Mouse (Mus musculus) left cerebral cortex, adult 18-20 months (tissue): ENCODE results near the gene Rapgef3. TPM values are rescaled to one million over a fixed set of nuclear protein-coding genes. Genes with fewer than 3 reads are reported as not detected.
A peak's percentile ranks its signal among the peaks of the same experiment; 100 is the strongest.

Source experiments
- DNase-seq, 2 experiments: peaks; one replicate each; pipeline ENCODE4 v3.0.0; 2021 to 2022; ENCODE audit warnings: low spot score in 2 of 2, mixed read lengths in 1 of 2
- total RNA-seq, 2 experiments: library from RNA; stranded (reverse); gene quantifications; 2 replicates each; pipeline ENCODE4 v1.2.3; 2021

The Rapgef3 gene
- total RNA-seq, 2 experiments from 2014 or later, result 42.6 to 44.7 TPM

DNA sequence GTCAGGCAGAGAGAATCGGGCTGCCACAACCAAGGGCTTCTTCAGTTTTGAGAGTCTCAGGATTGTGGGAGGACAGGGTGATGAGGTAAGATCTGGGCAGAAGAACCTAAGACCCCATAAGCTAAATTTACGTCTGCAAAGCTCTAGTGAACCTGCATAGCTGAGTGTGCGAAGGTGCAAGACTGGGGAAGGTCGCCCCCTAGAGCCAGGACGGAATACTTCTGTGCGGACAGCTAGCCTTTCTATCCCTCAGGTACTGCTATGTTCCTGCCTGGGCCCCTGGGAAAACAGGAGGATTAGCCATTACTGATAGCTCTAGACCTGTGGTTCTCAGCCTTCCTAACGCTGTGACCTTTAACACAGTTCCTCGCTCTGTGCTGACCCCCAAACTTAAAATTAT, 8.7 kb upstream of the Rapgef3 start:
- peak; percentile 81 to 88 for DNase-seq

DNA sequence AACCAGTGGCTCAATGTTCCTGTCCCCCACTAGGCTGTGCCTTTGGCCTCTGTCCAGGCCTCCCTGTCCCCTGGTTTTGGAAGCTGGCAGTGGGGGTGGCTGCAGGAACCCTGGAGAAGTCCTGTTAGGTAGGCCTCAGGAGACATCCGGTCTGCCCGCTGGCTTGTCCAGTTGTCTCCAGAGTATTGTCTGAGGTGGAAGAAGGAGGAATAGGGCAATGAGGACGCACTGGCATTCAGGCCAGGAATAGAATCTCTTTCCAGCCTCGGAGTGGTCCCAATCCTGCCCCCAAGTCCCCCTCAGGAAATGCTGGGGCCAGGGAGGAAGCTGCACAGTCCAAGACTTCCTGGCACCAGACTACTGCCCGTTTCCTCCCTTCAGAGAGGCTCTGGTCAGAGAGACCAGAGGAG, 6.2 kb upstream of the Rapgef3 start:
- no peak for DNase-seq

DNA sequence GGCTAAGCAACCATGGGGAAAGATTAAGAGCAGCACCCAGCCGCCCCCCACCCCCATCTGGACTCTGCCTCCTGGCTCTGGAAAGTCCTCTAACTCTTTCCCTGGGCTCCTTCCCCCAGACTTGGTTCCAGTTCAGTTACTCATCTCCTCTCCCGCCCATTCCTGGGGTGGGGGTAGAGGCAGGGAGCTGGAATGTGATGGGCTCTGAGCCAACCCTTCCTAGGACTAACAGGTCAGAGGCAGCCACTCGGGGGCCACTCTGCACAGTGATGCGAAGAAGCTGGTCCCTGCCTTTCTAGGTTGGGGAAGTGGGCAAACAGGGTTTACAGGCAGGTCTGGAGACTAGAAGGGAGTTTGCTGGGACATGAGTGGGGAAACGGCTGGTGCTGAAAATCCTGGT, 5.3 kb upstream of the Rapgef3 start:
- no peak for DNase-seq

DNA sequence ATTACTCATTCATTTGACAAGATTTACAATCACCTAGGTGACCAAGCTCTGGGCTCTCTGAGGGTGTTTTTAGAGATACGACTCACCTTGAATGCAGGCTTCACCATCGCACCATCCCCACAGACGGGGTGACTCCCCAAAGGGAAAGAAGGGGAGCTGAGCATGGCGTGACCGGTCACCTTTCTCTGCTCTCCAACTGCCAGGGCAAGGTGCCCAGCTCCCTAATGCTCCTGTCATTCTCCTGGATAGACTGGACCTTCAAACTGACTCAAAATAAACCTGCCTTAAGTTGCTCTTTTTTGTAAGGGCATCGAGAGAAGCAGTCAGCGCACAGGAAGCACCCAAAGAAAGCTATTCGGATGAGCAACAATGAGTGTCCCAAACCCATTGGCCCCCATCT, 2.5 kb upstream of the Rapgef3 start:
- no peak for DNase-seq

DNA sequence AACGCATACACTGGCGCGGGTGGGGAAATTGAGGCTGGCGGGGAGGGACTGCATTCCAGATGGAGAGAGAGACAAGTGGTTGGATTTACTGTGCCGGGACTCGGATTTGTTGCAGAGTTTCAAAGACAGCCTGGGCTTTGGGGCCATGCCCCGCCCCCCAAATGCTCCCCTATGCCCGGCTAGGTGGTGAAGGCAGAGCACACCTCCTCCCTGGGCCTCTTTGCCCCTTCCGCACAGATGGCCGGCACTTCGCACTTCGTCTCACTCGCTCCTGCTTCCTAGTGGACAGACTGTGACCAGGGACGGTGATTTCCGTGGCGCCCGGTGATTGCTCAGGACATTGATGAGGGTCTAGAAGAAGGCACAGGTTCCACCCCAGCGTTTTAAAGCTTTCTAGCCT, 420 bp upstream of the Rapgef3 start:
- DNase-seq, result no peak

DNA sequence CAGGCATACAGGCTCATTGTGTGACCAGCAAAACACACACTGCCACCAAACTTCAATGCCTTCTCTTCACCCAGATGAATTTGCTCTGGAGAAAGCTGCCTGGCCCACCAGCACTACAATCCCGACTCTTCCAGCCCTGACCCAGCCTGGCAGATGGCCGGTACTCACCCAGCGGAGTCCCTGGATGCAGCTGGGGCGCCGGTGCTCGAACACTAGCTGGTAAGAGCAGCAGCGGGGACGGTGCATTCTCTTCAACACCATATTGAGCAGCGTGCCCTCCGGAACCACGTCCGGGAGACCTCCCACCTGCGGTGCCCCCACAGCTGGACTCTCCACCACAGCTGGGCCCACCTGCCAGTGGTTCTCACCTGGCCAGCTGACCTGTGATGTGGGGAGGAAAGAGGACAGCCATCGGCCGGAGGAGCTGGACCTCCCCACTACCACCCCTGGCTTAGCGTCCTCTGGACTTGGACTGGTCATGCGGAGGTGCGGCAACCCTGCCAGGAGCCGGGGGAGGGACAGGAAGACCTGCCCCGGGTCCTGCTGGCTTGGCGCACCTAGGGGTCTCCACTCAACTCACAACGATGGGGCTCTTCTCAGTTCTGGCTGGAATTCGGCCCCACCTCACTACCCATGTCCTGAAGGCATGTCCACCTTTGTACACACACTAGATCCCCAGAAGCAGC, 1.0 kb downstream of the Rapgef3 start:
- DNase-seq, result no peak

DNA sequence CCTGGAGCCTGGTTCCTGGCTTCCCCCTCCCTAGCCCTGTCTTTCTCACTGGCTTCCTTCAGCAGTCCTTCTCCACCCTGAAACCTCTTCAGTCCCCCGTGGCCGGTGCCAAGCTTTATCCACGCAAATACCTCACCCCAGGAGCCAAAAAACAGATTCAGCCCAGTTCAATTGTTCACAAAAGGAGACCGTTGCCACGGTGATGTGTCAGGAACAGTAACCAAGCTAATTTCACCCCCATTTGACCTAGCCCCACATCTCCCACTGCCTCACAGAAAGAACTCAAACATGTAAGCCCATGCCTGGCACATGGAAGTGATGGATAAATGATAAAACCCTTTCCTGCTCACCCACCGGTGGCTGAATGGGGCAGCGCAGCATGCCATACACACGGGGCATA, 1.6 kb downstream of the Rapgef3 start:
- no peak for DNase-seq

DNA sequence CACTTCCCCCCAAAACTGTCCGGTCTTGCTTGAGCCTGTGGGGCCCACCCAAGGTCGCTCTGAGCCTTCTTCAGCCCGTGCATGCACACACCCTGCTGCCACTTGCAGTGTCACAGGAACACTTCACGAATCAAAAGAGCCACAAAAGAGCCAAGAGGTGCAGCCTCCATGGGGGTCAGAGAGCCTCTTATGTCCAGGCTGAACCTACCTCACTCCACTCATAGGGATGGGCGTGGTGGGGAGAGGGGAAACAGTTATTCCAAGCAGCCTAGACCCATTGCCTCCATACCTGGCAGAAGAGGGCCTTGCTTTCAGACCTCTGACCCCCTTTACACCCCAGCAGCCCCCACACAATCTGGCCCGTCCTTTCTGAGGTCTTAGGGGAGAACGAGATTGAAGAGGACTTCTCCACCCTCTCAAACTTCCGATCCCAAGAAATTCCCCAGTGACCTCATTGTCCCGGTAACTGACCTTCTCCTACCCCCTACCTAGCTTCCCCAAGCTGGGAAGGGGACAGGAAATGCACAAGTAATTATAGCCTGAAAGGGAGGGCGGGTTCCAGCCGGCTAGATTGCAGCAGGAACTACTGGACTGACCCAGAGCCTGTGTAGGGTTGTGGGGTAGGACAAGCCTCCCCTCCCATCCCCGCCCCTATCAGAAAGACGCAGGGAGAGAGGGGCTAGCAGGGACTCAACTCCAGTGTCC, 2.5 kb downstream of the Rapgef3 start:
- DNase-seq, result no peak

DNA sequence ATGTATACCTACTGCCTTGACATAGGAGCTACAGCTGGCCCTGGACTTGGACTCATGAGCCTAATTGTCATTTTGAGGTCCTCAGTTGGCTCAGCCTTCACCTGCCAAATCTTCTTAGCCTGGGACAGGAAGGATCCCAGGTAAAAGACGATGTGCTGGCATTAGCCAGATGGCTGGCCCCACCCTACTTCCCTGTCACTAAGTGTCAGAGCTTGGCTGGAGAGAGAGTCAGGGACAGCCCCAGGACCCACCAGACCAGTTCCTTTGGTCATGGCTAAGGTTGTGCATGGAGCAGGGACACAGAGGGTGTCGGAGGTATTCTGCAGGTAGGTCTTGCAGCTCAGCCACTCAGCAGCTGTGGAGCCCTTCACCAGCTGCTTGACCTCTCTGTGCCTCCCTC, 3.2 kb downstream of the Rapgef3 start:
- no peak for DNase-seq

DNA sequence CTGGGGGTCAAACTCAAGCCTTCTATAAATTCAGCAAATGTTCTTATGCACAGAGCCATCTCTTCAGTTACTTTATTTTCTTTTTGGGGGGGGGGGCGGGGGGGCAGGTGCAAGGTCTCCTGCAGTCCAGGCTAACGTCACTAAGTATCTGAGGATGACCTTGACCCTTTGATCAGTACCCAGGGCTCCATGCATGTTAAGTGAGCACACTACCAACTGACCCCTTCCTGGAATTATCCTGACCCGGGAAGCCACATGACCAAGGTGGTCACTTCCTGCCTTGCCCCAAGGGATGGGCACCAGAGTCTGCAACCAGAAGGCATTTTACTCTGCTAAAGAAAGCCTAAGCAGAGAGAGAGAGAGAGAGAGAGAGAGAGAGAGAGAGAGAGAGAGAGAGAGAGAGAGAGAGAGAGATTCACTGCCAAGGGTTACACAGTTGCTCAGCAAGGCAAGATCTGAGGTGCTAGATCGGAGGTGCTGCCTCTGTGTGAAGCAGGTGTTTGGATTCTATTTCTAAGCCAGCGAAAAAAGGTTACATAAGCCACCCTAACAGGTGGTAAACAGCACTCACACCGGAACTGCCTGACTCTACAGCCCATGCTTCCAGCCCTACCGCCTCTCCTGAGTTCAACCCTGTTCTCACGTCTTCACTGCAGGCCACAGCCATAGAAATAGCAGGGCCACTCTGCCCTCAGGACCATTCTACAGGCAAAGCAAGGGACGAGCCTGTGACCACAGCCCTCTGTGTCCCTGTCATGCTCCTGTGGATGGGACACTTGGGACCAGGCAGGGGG, 4.3 kb downstream of the Rapgef3 start:
- no peak for DNase-seq

DNA sequence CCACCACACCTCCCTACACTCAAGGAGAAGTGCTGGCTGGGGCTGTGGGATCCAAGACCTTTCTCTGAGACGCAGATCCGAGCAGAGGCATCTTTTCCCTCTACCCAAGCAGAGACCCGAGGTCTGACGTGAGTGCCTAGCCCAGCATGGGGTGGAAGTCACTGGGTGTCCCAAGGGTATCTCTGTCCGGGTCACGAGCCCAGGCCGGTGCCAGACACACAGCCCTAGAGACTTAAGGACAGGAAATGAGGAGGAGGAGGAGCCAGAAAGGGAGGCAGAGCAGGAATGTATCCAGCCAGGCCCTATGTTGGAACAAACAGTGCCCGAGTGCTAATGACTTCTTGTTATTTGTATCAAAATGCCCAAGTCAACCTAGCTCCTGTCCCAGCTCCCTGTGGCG, 5.0 kb downstream of the Rapgef3 start:
- DNase-seq, result no peak

DNA sequence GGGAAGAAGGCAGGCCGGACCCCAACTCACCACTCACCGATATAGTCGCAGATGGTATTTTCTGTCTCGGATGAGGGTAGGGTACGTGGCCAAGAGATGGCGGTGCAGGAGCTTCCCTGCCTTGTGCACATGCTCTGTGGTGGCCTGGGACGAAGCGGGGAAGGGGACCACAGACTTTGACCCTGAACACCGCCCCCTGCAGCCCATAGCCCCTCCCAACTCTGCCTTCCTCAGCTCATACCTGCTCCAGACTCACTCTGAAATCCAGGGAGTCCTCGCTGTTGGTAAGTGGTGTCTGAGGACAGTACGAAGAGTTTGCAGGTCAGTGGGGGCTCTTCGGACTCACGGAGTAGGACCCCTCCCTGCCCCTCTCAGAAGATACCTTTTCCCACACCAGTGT, 6.3 kb downstream of the Rapgef3 start:
- no peak for DNase-seq

DNA sequence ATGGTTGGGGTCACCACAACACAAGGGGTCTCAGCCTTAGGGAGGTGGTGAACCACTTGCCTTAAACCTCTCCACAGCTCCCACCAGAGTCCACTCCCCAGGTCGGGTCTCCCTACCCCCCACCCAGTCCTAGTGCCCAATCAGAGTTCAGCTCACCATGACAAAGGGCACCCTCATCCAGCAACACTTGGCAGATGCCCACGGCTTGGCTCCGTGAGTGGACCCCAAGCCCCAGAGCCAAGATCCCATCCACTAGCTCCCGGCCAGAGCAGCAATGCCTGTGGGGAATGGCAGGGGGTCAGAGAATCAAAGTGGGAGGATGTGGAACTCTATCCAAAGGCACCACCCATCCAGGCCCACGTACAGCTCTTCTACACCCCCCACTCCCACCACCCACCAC, 6.8 kb downstream of the Rapgef3 start:
- DNase-seq, result no peak

DNA sequence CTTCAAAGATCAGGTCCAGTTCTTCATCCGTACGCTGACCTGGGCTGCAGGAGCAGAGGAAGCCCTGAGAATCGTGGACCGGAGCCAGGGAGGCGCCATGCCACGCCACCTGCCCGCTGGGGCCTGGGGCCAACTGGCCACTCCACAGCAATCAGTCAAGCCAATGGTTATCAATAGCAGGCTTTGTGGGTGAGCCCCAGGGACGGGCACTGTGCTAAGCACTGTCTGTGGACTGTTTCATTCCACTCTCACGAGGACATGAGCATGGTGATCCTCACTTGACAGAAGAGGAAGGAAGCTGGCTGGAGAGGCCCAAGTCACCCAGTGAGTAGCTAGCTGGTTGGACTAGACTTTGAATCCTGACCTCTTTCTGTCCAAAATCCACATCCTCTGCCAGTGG, 7.8 kb downstream of the Rapgef3 start:
- peak; percentile 44 to 52 for DNase-seq

DNA sequence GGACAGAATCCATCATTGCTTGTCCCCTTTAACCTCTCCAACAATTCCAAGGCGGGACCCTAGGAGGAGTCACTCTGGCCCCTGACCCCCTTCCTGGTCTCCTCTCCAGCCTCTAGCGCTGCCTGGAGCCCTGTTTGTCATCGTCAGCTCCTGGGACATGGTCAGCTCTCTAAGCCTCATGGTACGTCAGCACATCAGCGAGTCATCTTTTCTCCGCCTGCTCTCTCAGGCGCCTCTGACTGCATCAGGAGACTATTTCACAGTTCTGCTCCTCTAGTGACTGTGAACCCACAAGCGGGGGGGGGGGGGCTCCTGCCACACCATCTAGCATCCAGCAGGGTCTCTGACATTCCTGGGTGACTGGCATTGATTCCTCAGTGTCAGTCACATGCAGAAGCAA, 12.4 kb downstream of the Rapgef3 start:
- no peak for DNase-seq

DNA sequence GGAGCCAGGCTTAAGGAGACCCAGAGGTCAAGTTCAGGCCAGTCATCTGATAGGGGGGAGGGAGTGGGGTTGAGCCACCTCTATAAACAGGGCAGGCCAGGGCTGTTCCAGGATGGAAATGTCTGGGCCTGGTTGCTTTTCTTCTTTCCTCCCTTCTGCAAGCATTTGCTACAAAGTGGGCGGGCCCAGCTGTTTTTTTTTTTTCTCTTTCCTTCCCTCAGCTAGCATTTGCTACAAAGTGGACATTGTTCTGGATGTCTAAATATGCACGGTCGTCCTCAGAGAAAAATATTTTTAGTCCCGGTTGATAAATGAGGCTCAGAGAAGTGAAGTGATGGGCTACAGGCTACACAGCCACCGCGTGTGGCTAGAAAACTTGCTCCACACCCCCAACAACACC, 13.3 kb downstream of the Rapgef3 start:
- no peak for DNase-seq

DNA sequence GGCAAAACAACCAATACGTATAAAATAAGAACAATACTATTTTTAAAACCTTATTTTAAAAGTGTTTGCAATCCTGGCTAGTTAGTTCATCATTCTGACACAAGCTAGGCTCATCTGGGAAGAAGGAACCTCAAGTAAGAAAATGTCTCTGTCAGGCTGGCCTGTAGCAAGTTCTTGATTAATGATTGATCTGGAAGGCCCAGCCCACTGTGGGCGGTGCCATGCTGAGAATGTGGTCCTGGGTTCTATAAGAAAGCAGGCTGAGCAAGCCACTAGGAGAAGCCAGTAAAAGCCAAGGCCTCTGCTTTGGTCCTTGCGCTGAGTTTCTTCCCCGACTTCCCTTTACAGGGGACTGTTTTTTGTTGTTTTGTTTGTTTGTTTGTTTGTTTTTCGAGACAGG, 15.3 kb downstream of the Rapgef3 start:
- DNase-seq, result no peak

DNA sequence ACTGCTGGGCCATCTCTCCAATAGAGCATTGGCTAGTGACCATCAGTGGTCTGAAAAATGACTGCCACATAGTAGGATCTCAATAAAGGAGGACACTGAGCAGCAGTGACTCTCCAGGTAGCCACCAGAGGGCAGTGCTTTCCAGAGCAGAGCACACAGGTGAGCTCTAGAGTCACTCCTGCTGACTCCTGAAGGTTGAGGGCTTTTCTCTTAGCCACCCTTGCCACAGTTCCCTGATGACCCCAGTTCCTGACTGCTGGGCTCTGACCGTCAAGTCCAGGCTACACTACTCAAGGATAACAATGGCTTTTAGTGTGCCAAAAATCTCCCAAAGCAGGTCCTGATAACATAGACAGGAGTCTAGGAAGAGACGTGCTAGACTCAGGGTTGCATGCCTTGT, 16.1 kb downstream of the Rapgef3 start:
- DNase-seq, result no peak

DNA sequence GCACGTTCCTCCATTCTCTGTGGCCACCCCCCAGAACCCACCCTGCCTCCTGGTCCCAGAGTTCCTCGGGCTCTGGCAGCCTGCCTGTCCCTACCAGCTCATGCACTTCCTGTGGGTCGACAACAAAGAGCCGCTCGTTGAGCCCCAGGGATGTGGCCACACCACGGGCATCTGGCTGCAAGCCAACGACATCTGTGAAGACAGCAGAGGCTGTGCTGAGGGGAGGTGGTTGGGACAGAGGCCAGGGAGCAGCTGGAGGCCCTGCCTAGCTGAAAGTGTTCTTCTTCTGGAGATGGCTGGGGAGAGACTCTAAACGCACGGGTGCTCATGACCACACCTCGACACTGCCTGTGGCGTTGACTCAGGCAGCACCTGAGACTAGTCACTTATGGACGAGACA, 17.1 kb downstream of the Rapgef3 start:
- DNase-seq, result peak; percentile 71 to 74

DNA sequence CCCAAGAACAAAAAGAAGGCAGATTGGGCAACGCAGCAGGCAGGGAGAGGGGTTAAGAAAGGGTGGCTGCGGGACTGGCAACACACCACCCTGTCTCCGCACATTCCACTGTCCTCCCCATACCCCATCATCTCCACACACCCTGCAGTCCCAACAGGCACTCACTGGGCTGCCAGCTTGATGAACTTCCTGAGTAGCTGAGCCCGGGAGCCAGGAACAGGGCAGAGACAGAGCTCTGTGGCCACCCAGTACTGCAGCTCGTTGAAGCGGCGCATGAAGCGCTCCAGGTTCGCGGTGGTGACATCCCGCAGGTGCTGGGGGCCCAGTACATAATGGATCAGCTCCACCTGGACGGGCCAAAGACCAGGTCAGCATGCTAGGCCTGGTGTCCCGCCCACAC, 17.9 kb downstream of the Rapgef3 start:
- DNase-seq, result no peak

DNA sequence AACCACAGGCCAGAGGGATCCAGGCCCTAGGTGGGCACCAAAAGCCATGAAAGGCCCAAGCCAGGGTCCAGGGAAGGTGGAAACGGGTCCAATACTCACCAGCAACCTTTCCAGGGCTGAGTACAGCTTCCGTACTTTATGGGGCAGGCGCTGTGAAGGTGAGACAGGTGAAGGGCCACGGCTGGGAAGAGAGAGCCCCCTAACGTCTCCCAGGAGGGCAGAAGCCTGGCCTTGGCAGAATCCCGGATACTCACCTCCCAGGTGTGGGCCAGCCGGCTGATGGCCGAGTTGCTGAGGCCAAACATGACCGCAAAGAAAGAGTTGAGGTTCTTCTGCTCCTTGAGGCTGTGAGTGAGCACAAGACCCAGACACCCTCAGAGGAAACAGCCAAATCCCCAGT, 18.4 kb downstream of the Rapgef3 start:
- DNase-seq, result no peak

DNA sequence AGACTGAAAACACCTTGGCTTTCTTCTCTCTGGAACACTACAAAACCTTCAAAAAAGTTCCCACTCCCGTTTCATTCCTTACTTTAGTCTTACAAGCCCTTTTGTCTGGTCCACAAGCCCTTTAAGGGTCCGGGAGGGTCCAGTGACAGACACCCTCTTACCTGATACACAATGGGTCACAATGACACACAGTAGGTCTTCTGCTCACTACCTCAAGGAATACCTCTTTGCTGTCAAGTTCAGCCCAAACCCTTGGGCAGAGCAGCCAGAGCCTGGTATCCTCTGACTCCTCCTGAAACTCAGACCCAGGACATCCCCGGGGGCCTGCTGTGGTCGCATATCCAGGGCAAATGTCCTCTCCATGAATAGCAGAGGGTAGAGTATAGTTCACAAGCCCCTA, 18.8 kb downstream of the Rapgef3 start:
- no peak for DNase-seq
